Mouse (Mus musculus): ENCODE data around the gene Mindy3. TPM values are rescaled to one million over a fixed set of nuclear protein-coding genes. Genes with fewer than 3 reads are reported as not detected.

Mindy3 gene
- polyA plus RNA-seq, 1 experiment from 2014 or later: 28.8 TPM

GRCm38 (mm10) chr2:12361310-12361709 is 58.0 kb downstream of the Mindy3 start:
- ATAC-seq (replicated peaks; ENCODE audit: low FRiP score) (no peak), DNase-seq (ENCODE audit: low spot score) (no peak)
- Histone ChIP-seq H3K9ac (ENCODE audit: low read depth, low read length) (no peak overlapping the region), H3K4me2 (no peak overlapping the region), H3K4me1 (replicated peaks; ENCODE audit: control insufficient read depth, insufficient read depth, low read length) (no peaks in the 10 kb centered on the region), H3K4me3 (ENCODE audit: low read depth, low read length) (no peak overlapping the region), H3K9me3 (ENCODE audit: control insufficient read depth, low read length) (no peaks in the 10 kb centered on the region), H3K36me3 (ENCODE audit: control insufficient read depth, insufficient read depth, low read length) (peaks cover 4% of the 10 kb centered on the region; the same call in 1 of the 2 replicates), H3K27ac (ENCODE audit: low read depth, low read length) (no peak overlapping the region), H3K27me3 (replicated peaks; ENCODE audit: control insufficient read depth, insufficient read depth, low read length) (no peaks in the 10 kb centered on the region)
- 79% methylated on average over 1 of the region's 1 CpGs for WGBS

GRCm38 (mm10) chr2:12354837-12355236 is 64.4 kb downstream of the Mindy3 start:
- 84% methylated on average over 5 of the region's 5 CpGs for WGBS
- Histone ChIP-seq H3K36me3 (ENCODE audit: control insufficient read depth, insufficient read depth, low read length) (peaks cover 19% of the 10 kb centered on the region; the same call in 1 of the 2 replicates), H3K9ac (ENCODE audit: low read depth, low read length) (no peak overlapping the region), H3K27me3 (replicated peaks; ENCODE audit: control insufficient read depth, insufficient read depth, low read length) (no peaks in the 10 kb centered on the region), H3K9me3 (ENCODE audit: control insufficient read depth, low read length) (no peaks in the 10 kb centered on the region), H3K4me2 (no peak overlapping the region), H3K4me1 (replicated peaks; ENCODE audit: control insufficient read depth, insufficient read depth, low read length) (no peaks in the 10 kb centered on the region), H3K27ac (ENCODE audit: low read depth, low read length) (no peak overlapping the region), H3K4me3 (ENCODE audit: low read depth, low read length) (no peak overlapping the region)
- no peak for DNase-seq (ENCODE audit: low spot score)
- peak; percentile 54; the same call in 1 of the 2 replicates for ATAC-seq (replicated peaks; ENCODE audit: low FRiP score)

DNA sequence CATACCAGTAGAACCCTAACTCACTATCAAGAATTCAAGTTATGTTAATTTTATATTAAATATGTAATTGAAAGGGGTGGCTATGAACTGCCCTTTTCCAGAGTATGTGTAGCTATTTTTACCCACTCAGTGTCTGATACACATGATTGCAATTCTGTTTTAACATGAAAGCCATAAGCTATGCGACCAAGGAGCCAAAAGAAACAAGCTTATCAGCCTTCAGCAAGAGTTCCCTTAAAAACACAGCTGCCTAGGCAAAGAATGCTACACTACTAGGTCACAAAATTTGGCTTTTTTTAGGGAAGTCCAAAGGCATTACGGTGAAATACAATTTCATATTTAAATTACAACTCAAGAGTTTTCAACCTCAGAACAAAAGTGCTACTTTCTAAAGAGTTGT is 70.4 kb downstream of the Mindy3 start:
- no peak for ATAC-seq (replicated peaks; ENCODE audit: low FRiP score)

GRCm38 (mm10) chr2:12331962-12332361 is 87.3 kb downstream of the Mindy3 start:
- no peaks in the 10 kb centered on the region for H3K27me3 ChIP-seq (replicated peaks; ENCODE audit: control insufficient read depth, insufficient read depth, low read length)
- H3K4me1 ChIP-seq (replicated peaks; ENCODE audit: control insufficient read depth, insufficient read depth, low read length): 0 out of 2 replicates have a peak, but pooled peaks cover 3% of the 10 kb centered on the region
- no peak overlapping the region for H3K4me3 ChIP-seq (ENCODE audit: low read depth, low read length)
- H3K9ac ChIP-seq (ENCODE audit: low read depth, low read length): no peak overlapping the region
- no peaks in the 10 kb centered on the region for H3K36me3 ChIP-seq (ENCODE audit: control insufficient read depth, insufficient read depth, low read length)
- 70% methylated on average over 2 of the region's 2 CpGs for WGBS
- no peak for ATAC-seq (replicated peaks; ENCODE audit: low FRiP score)
- no peak overlapping the region for H3K27ac ChIP-seq (ENCODE audit: low read depth, low read length)
- no peaks in the 10 kb centered on the region for H3K9me3 ChIP-seq (ENCODE audit: control insufficient read depth, low read length)
- DNase-seq (ENCODE audit: low spot score): no peak
- H3K4me2 ChIP-seq: no peak overlapping the region

More for the DNA sequence above, 70.4 kb downstream of the Mindy3 start:
- no peak overlapping the region for H3K4me2 ChIP-seq
- peaks cover 2% of the 10 kb centered on the region; the same call in 1 of the 2 replicates for H3K36me3 ChIP-seq (ENCODE audit: control insufficient read depth, insufficient read depth, low read length)
- no peaks in the 10 kb centered on the region for H3K4me1 ChIP-seq (replicated peaks; ENCODE audit: control insufficient read depth, insufficient read depth, low read length)
- H3K9ac ChIP-seq (ENCODE audit: low read depth, low read length): no peak overlapping the region
- no peaks in the 10 kb centered on the region for H3K27me3 ChIP-seq (replicated peaks; ENCODE audit: control insufficient read depth, insufficient read depth, low read length)
- DNase-seq (ENCODE audit: low spot score): no peak
- H3K9me3 ChIP-seq (ENCODE audit: control insufficient read depth, low read length): no peaks in the 10 kb centered on the region
- H3K27ac ChIP-seq (ENCODE audit: low read depth, low read length): no peak overlapping the region
- WGBS: 69% methylated on average over 2 of the region's 2 CpGs
- H3K4me3 ChIP-seq (ENCODE audit: low read depth, low read length): no peak overlapping the region

DNA sequence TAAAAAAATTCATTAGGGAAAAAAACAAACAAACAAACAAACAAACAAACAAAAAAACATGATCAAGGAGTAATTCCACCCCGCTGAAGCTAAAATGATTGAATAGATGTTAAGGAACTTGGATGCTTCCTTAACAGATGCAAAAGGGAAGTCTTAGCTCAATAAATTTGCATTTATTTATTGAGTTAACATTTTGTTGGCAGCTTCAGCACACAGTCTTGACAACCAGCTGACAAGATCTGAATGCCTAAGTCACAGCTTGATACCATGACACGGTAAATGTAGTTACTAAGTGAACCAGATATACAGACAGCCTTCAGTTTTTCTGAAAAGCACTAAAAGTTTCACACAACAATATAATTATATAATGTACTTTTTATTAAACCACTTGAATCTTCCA is 89.7 kb downstream of the Mindy3 start:
- Histone ChIP-seq H3K27me3 (replicated peaks; ENCODE audit: control insufficient read depth, insufficient read depth, low read length) (no peaks in the 10 kb centered on the region), H3K9ac (ENCODE audit: low read depth, low read length) (no peak overlapping the region), H3K4me3 (ENCODE audit: low read depth, low read length) (no peak overlapping the region), H3K4me2 (no peak overlapping the region), H3K27ac (ENCODE audit: low read depth, low read length) (no peak overlapping the region), H3K9me3 (ENCODE audit: control insufficient read depth, low read length) (no peaks in the 10 kb centered on the region), H3K36me3 (ENCODE audit: control insufficient read depth, insufficient read depth, low read length) (no peaks in the 10 kb centered on the region), H3K4me1 (replicated peaks; ENCODE audit: control insufficient read depth, insufficient read depth, low read length) (0 out of 2 replicates have a peak, but pooled peaks cover 3% of the 10 kb centered on the region)
- DNase-seq (ENCODE audit: low spot score) (no peak), ATAC-seq (replicated peaks; ENCODE audit: low FRiP score) (no peak)
- 72% methylated on average over 2 of the region's 2 CpGs for WGBS

DNA sequence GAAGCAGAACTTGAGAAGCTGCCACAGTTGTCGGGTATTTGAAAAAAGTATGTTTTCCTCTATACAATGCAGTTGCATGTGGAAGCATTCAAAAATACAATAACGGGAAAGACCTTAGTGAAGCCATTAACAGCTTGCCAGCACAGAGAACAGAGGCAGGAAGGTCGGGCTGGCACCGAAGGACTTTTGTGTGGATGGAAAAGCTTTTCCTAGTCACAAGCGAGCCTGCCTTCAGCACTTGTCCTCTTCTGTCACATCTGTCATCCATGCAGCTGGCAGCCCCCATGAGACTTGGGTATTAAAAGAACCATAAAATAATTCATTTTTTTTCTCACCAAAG is 90.2 kb downstream of the Mindy3 start:
- DNase-seq (ENCODE audit: low spot score): no peak
- Histone ChIP-seq H3K4me3 (ENCODE audit: low read depth, low read length) (no peak overlapping the region), H3K4me1 (replicated peaks; ENCODE audit: control insufficient read depth, insufficient read depth, low read length) (0 out of 2 replicates have a peak, but pooled peaks cover 3% of the 10 kb centered on the region), H3K27ac (ENCODE audit: low read depth, low read length) (no peak overlapping the region), H3K27me3 (replicated peaks; ENCODE audit: control insufficient read depth, insufficient read depth, low read length) (no peaks in the 10 kb centered on the region), H3K9ac (ENCODE audit: low read depth, low read length) (no peak overlapping the region), H3K36me3 (ENCODE audit: control insufficient read depth, insufficient read depth, low read length) (no peaks in the 10 kb centered on the region), H3K9me3 (ENCODE audit: control insufficient read depth, low read length) (no peaks in the 10 kb centered on the region), H3K4me2 (no peak overlapping the region)
- 56% methylated on average over 5 of the region's 5 CpGs for WGBS
- ATAC-seq (replicated peaks; ENCODE audit: low FRiP score): no peak

DNA sequence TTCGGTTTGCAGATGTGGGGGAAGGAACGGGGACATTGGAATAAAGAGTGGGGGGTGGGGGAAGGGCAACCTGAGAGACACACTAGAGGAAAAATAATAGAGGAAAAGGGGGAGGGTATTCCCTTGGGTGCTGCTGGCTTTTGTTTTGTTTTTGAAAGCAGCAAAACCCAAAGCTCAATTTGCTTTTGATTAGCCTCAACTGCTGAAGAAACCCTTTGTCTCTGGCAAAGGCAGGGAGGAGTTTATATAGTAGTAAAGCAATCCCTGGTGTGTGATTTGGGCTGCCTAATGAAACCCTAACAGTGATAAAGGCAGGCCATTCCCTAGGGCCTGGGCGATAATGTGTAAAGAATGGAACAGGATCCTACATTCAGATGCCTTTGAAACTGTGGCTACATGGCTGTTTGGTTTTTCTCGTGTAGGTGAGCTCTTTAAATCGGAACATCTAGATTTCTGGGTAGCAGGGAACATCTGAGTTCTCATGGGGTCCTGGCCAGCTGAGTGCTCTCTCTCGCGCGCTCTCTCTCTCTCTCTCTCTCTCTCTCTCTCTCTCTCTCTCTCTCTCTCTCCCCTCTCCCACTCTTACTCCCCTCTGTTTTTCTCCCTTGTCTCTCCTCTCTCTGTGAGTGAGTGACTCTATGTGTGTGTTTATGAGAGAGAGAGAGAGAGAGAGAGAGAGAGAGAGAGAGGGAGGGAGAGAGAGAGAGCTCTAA is 90.8 kb downstream of the Mindy3 start:
- Histone ChIP-seq H3K4me3 (ENCODE audit: low read depth, low read length) (no peak overlapping the region), H3K36me3 (ENCODE audit: control insufficient read depth, insufficient read depth, low read length) (no peaks in the 10 kb centered on the region), H3K27ac (ENCODE audit: low read depth, low read length) (no peak overlapping the region), H3K9me3 (ENCODE audit: control insufficient read depth, low read length) (no peaks in the 10 kb centered on the region), H3K9ac (ENCODE audit: low read depth, low read length) (no peak overlapping the region), H3K4me2 (peak overlapping the region; percentile 68; the same call in 1 of the 2 replicates), H3K4me1 (replicated peaks; ENCODE audit: control insufficient read depth, insufficient read depth, low read length) (0 out of 2 replicates have a peak, but pooled peaks cover 3% of the 10 kb centered on the region), H3K27me3 (replicated peaks; ENCODE audit: control insufficient read depth, insufficient read depth, low read length) (no peaks in the 10 kb centered on the region)
- ATAC-seq (replicated peaks; ENCODE audit: low FRiP score) (no peak), DNase-seq (ENCODE audit: low spot score) (no peak)
- 55% methylated on average over 8 of the region's 8 CpGs for WGBS

DNA sequence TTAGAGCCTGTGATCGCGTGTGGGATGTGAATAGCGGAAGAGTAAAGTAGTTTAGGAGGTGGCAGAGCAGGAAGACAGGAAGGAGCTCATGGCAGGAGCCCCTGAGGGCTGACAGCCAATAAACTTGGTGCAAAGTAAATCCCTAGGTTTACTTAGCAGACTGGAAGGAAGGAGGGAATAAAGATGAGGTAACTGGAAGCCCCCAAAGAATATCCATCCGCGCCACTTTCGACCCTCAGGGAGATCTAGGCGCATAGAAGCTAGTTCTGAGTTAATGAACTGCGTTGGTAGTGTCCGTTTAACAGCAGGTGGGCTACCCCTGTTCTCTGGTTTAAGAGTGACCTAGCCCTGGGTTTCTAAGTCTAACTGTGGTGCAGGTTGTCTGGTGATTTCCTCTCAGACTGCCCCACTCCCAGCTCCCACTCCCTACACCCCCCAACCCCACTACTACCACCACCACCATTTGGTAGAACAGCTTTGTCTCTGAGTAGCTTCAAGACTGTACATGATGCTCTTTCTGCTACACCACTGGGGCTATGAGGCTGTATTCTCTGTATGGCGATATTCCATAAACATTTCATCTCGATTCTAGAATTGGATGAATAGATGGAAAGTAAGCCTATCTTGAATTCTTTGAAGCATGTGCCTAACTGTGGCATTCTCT is 91.4 kb downstream of the Mindy3 start:
- H3K27ac ChIP-seq (ENCODE audit: low read depth, low read length): no peak overlapping the region
- no peaks in the 10 kb centered on the region for H3K27me3 ChIP-seq (replicated peaks; ENCODE audit: control insufficient read depth, insufficient read depth, low read length)
- ATAC-seq (replicated peaks; ENCODE audit: low FRiP score) (peak; percentile 44), DNase-seq (ENCODE audit: low spot score) (no peak)
- WGBS: 35% methylated on average over 11 of the region's 11 CpGs
- H3K4me2 ChIP-seq: peak overlapping the region; percentile 68
- peak overlapping the region; percentile 47 for H3K4me3 ChIP-seq (ENCODE audit: low read depth, low read length)
- no peaks in the 10 kb centered on the region for H3K9me3 ChIP-seq (ENCODE audit: control insufficient read depth, low read length)
- 0 out of 2 replicates have a peak, but pooled peaks cover 3% of the 10 kb centered on the region for H3K4me1 ChIP-seq (replicated peaks; ENCODE audit: control insufficient read depth, insufficient read depth, low read length)
- H3K36me3 ChIP-seq (ENCODE audit: control insufficient read depth, insufficient read depth, low read length): no peaks in the 10 kb centered on the region
- H3K9ac ChIP-seq (ENCODE audit: low read depth, low read length): no peak overlapping the region
